Mouse (Mus musculus) forebrain, embryonic 10.5 days (tissue): ENCODE measurements around the gene Olfr140. TPM values are rescaled to one million over a fixed set of nuclear protein-coding genes. Genes with fewer than 3 reads are reported as not detected.

ENCODE experiments used
- DNase-seq: peaks from one replicate; pipeline ENCODE4 v3.0.0-alpha.2; 2017; ENCODE audit warnings: low spot score; ENCODE audit errors: extremely low spot score
- H3K27ac ChIP-seq: fragments of 300-500 bp; sonication (generic); 2 replicates; pipeline ENCODE4 v1.5.1; 2016; ENCODE audit warnings: mild to moderate bottlenecking
- H3K27me3 ChIP-seq: fragments of 300-500 bp; sonication (generic); 2 replicates; pipeline ENCODE4 v1.6.1; 2016; ENCODE audit warnings: mild to moderate bottlenecking; ENCODE audit not compliant: poor library complexity, severe bottlenecking
- H3K36me3 ChIP-seq: fragments of 300-500 bp; sonication (generic); replicated peaks from 2 replicates; pipeline ENCODE4 v1.6.1; 2016; ENCODE audit warnings: mild to moderate bottlenecking, moderate library complexity
- H3K4me1 ChIP-seq: fragments of 300-500 bp; sonication (generic); 2 replicates; pipeline ENCODE4 v1.6.1; 2016
- H3K4me3 ChIP-seq: fragments of 300-500 bp; sonication (generic); 2 replicates; pipeline ENCODE4 v1.5.1; 2016; ENCODE audit warnings: mild to moderate bottlenecking, moderate library complexity
- H3K9me3 ChIP-seq: fragments of 300-500 bp; sonication (generic); 2 replicates; pipeline ENCODE4 v1.6.1; 2016; ENCODE audit warnings: mild to moderate bottlenecking, moderate library complexity
- WGBS: fragments of 180-500 bp; shearing (Covaris S2); methylation state at CpG from one replicate; pipeline ENCODE4 v1.1.7; 2016; 5-methylcytosine and 5-hydroxymethylcytosine counted together
- polyA plus RNA-seq: library from polyadenylated mRNA; unstranded; fragments of >200 nt; fragmentation: Nextera tagmentation; extraction: Ambion mirVana; gene quantifications from 2 replicates; pipeline ENCODE4 v1.2.1, GENCODE M21; 2016

Gene Olfr140
- polyA plus RNA-seq, result not detected in 2 replicates

DNA sequence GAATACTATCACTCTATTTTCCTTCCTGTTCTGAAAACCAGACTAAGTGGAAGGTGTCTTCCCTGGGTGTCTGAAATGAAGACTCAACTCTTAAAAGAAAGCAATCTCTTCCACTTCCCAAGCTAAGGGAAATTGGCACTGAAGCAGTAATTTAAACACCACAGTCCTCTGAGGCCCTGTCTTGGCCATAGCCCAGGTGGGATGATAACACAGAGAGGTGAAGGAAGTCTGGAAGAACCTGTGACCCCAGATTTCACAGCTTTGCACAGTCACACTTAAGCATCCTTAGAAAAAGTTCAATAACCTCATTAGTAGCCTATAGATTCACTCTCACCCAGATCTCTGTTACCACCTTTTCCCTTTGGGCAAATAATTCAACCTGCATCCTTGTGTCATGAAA, at the start of gene Olfr140:
Gene Olfr140 (minus strand): TSS at position 101 of the 400 bp plus-strand sequence.
- Histone ChIP-seq H3K4me1 (no peaks in the 10 kb centered on the region), H3K27me3 (no peaks in the 10 kb centered on the region), H3K9me3 (no peaks in the 10 kb centered on the region), H3K36me3 (no peaks in the 10 kb centered on the region), H3K27ac (no peak within 1 kb of the TSS), H3K4me3 (no peak within 1 kb of the TSS)
- no peak for DNase-seq

GRCm38 (mm10) chr2:90070065-90070464, 6.7 kb upstream of the Olfr140 start:
- no peak overlapping the region for H3K4me3 ChIP-seq
- no peaks in the 10 kb centered on the region for H3K4me1 ChIP-seq
- WGBS, result 84% methylated on average over 2 of the region's 2 CpGs
- H3K27ac ChIP-seq, result no peak overlapping the region
- no peaks in the 10 kb centered on the region for H3K9me3 ChIP-seq
- DNase-seq, result no peak
- no peaks in the 10 kb centered on the region for H3K27me3 ChIP-seq
- H3K36me3 ChIP-seq, result no peaks in the 10 kb centered on the region

- no peaks in the 10 kb centered on the region for H3K4me1 ChIP-seq
- no peaks in the 10 kb centered on the region for H3K36me3 ChIP-seq
- H3K27ac ChIP-seq, result no peak within 1 kb of the TSS
- no peak within 1 kb of the TSS for H3K4me3 ChIP-seq
- no peaks in the 10 kb centered on the region for H3K9me3 ChIP-seq
- no peaks in the 10 kb centered on the region for H3K27me3 ChIP-seq
- DNase-seq, result no peak
These were observed 28.4 kb downstream of the Olfr140 start, which contains the start of gene Olfr1265 for GRCm38 (mm10) chr2:90035037-90035436. Olfr1265 (plus strand) TSS chr2:90035337.

DNA sequence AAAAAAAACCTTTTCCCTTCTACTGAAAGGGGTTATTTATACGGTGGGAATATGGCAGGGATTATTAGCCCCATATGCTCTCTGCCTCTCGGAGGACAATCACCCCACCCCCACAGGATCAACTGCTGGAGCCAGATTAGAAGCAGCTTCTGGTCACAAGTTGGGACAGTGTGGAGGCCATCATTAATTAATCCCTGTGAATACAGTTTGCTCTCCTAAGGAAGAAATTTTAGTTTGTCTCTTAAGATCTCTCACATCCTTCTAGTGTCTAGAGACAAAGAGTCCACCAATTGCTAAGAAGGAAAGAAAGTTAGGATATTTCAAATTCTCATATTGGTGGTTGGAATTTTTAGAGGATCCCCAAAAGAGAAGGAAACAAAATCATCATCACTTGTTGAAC, 37.9 kb downstream of the Olfr140 start, which contains the start of gene Olfr1264:
Gene Olfr1264 (minus strand): TSS at position 101 of the 400 bp plus-strand sequence.
- Histone ChIP-seq H3K9me3 (no peaks in the 10 kb centered on the region), H3K36me3 (no peaks in the 10 kb centered on the region), H3K27ac (no peak within 1 kb of the TSS), H3K4me3 (no peak within 1 kb of the TSS), H3K27me3 (no peaks in the 10 kb centered on the region), H3K4me1 (no peaks in the 10 kb centered on the region)
- DNase-seq, result no peak
- 62% methylated on average over 2 of the region's 2 CpGs for WGBS

- Histone ChIP-seq H3K36me3 (no peaks in the 10 kb centered on the region), H3K27me3 (no peaks in the 10 kb centered on the region), H3K27ac (no peak within 1 kb of the TSS), H3K4me3 (no peak within 1 kb of the TSS), H3K9me3 (no peaks in the 10 kb centered on the region), H3K4me1 (no peaks in the 10 kb centered on the region)
- 88% methylated on average over 2 of the region's 2 CpGs for WGBS
- no peak for DNase-seq
These were observed 51.6 kb downstream of the Olfr140 start, which contains the start of gene Olfr1263 for GRCm38 (mm10) chr2:90011831-90012230. Olfr1263 (plus strand) TSS chr2:90012131.

DNA sequence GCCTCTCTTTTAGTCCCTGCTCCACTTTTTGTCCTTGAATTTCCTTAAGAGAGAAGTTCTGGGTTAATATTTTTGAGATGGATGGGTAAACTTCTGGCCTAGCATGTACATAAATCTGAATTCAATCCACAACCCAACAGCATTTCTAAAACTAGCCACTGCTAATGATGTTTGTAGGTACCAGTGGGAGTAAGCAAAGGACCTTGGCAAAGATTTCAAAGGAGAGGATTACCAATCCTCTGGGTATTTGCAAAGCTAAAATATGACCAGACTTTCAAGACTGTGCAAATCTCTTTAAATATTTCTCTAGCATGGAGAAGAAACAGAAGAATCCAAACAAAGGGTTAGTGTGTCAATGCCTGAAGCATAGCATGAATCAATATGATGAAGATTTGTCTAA, 63.5 kb downstream of the Olfr140 start, which contains the start of gene Olfr1262:
Gene Olfr1262 (plus strand): TSS at position 301 of the 400 bp plus-strand sequence.
- Histone ChIP-seq H3K27me3 (no peaks in the 10 kb centered on the region), H3K9me3 (no peaks in the 10 kb centered on the region), H3K4me1 (no peaks in the 10 kb centered on the region), H3K4me3 (no peak within 1 kb of the TSS), H3K27ac (no peak within 1 kb of the TSS), H3K36me3 (no peaks in the 10 kb centered on the region)
- no peak for DNase-seq

Other genes starting within 250 kb of the Olfr140 start
- not detected in 2 replicates for gene Olfr1256, start 222.0 kb downstream of the Olfr140 start, polyA plus RNA-seq
- gene Olfr48, start 215.4 kb downstream of the Olfr140 start, polyA plus RNA-seq, result not detected in 2 replicates
- not detected in 2 replicates for gene Olfr1257, start 185.2 kb downstream of the Olfr140 start, polyA plus RNA-seq
- gene Olfr1258, start 136.3 kb downstream of the Olfr140 start, polyA plus RNA-seq, result not detected in 2 replicates
- gene Olfr1259, start 114.9 kb downstream of the Olfr140 start, polyA plus RNA-seq, result not detected in 2 replicates
- gene Olfr1260, start 89.3 kb downstream of the Olfr140 start, polyA plus RNA-seq, result not detected in 2 replicates
- not detected in 2 replicates for gene Olfr1261, start 72.4 kb downstream of the Olfr140 start, polyA plus RNA-seq
- not detected in 2 replicates for gene Olfr1262, start 63.4 kb downstream of the Olfr140 start, polyA plus RNA-seq
- not detected in 2 replicates for gene Olfr1263, start 51.5 kb downstream of the Olfr140 start, polyA plus RNA-seq
- not detected in 2 replicates for gene Olfr1264, start 38.0 kb downstream of the Olfr140 start, polyA plus RNA-seq
- not detected in 2 replicates for gene Olfr1265, start 28.3 kb downstream of the Olfr140 start, polyA plus RNA-seq
- not detected in 2 replicates for gene Olfr1269, start 57.8 kb upstream of the Olfr140 start, polyA plus RNA-seq
- gene Olfr32, start 78.7 kb upstream of the Olfr140 start, polyA plus RNA-seq, result not detected in 2 replicates
- not detected in 2 replicates for gene Olfr1270, start 89.5 kb upstream of the Olfr140 start, polyA plus RNA-seq
- gene Olfr1506, start 160.9 kb upstream of the Olfr140 start, polyA plus RNA-seq, result not detected in 2 replicates
- not detected in 2 replicates for gene Olfr142, start 194.0 kb upstream of the Olfr140 start, polyA plus RNA-seq
- not detected in 2 replicates for gene Olfr1271, start 207.4 kb upstream of the Olfr140 start, polyA plus RNA-seq
- not detected in 2 replicates for gene Olfr1272, start 229.2 kb upstream of the Olfr140 start, polyA plus RNA-seq